Mouse (Mus musculus): ENCODE measurements around the gene Naxd. TPM values are rescaled to one million over a fixed set of nuclear protein-coding genes. Genes with fewer than 3 reads are reported as not detected.

Naxd gene
- polyA plus RNA-seq, 1 experiment from 2014 or later = 152 TPM

DNA sequence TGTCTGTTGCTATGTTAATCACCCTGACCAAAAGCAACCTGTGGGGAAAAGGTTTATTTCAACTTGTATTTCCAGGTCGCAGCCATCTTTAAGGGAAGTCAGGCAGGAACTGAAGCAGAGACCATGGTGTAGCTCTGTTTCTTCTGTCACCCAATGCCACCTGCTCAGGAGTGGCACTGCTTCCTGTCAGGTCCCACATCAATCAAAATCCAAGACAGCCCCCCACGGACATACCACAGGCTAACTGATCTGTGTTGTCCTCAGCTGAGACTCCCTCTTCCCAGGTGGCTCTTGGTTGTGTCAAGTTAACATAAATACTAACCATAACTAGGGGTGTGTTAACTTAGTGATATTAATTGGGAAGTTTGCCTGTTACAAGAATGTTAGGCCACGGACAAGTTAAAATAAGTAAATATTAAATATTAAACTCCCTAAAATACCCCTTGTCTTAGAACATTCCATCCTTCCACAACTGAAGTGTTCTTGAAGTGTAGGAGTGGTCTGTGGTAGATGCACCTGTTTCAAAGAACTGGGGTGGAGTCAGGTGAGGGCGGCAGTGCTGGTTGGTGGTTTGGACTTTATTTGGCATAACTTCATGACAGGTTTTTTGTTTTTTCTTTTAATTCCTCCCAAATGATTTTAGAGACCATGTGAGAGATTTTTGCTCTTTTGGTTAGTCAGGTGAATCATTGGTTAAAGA lies 1.6 kb downstream of the Naxd start:
- Histone ChIP-seq H3K9me3 (replicated peaks) (no peaks in the 10 kb centered on the region), H3K27ac (no peak overlapping the region), H3K27me3 (peaks cover 14% of the 10 kb centered on the region), H3K36me3 (ENCODE audit: poor library complexity, severe bottlenecking) (peaks cover 17% of the 10 kb centered on the region), H3K9ac (no peak overlapping the region), H3K4me2 (no peak overlapping the region; the same call in 1 of the 2 replicates), H3K4me3 (no peak overlapping the region; the same call in 1 of the 2 replicates), H3K4me1 (peaks cover 27% of the 10 kb centered on the region)
- no peak for ATAC-seq
- 96% methylated on average over 4 of the region's 4 CpGs for WGBS

DNA sequence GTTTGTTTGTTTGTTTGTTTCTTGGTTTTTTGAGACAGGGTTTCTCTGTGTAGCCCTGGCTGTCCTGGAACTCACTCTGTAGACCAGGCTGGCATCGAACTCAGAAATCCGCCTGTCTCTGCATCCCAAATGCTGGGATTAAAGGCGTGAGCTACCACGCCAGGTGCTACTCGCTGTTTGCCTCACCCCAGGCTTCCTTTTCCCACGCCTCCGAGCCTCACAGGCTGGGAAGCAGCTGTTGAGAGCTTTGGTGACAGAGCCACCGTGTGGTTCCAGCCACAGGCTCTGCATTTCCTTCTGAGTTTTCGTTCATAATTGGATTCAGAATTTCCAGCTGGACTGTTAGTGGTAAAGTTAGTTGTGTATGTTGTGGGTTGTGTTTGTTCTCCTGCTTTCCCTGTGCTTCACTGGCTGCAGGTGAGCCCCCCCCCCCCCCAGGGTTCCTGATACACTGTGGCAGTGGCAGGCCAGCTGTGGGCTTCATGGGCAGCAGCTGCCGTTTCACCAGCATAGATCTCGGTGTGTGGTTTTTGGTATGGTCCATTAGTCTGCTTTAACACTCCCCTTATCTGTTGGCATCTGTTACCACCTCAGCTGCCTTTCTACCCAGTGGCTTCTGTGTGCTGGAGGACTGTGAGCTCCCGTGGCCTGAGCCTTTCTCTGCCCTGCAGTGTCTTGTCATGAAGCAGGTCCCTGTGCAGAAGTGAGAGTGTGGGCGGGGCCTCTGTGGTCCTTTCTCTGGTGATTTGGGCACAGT lies 6.3 kb downstream of the Naxd start:
- Histone ChIP-seq H3K27ac (no peak overlapping the region), H3K4me2 (no peak overlapping the region), H3K9ac (no peak overlapping the region), H3K4me1 (peaks cover 12% of the 10 kb centered on the region), H3K27me3 (no peaks in the 10 kb centered on the region), H3K9me3 (replicated peaks) (no peaks in the 10 kb centered on the region), H3K36me3 (ENCODE audit: poor library complexity, severe bottlenecking) (peaks cover 64% of the 10 kb centered on the region), H3K4me3 (no peak overlapping the region)
- ATAC-seq = no peak
- 85% methylated on average over 13 of the region's 13 CpGs for WGBS

DNA sequence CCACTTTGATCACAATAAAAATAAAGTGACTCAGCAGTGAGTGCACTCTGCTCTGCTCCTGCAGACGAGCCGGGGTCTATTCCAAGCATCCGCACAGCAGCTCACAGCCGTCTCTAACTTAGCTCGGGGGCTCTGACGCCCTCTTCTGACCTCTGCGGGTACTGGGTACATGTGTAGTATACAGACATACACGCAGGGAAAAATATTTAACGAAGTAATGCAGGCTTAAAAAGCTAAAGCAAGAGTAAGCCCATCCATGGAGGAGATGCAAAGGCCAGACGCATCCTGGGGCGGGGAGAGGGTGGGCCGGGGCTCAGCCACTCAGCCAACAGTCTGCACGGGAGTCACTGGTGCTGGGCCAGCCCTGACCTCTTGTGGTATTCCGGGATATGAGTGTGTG lies 8.8 kb downstream of the Naxd start:
- H3K9me3 ChIP-seq (replicated peaks) = no peaks in the 10 kb centered on the region
- no peak overlapping the region for H3K9ac ChIP-seq
- peaks cover 89% of the 10 kb centered on the region for H3K36me3 ChIP-seq (ENCODE audit: poor library complexity, severe bottlenecking)
- no peak overlapping the region for H3K4me3 ChIP-seq
- ATAC-seq = no peak
- no peak overlapping the region for H3K27ac ChIP-seq
- 79% methylated on average over 14 of the region's 14 CpGs for WGBS
- 0 out of 2 replicates have a peak, but pooled peaks cover 4% of the 10 kb centered on the region for H3K4me1 ChIP-seq
- H3K27me3 ChIP-seq = no peaks in the 10 kb centered on the region
- no peak overlapping the region for H3K4me2 ChIP-seq

DNA sequence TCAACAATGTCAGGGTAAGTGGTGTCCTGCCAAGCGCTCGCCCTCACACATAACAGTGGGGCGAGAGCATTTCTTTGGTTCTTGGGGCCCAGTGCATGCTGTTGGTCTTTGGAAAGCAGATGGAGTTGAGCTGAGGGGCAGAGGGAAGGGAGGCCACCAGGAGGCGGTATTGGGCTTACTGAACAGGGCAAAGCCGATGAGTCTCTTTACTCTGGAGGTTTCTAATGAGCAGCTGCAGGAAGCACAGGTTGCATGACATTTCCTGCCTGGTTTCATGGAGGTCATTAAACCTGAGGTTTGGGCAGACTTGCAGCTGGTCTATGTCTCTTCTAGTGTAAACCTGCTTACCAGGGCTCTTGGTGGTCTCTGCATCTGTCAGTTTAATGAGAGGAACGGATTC lies 9.5 kb downstream of the Naxd start:
- no peak for ATAC-seq
- Histone ChIP-seq H3K36me3 (ENCODE audit: poor library complexity, severe bottlenecking) (peaks cover 96% of the 10 kb centered on the region), H3K27ac (no peak overlapping the region), H3K9me3 (replicated peaks) (no peaks in the 10 kb centered on the region), H3K9ac (no peak overlapping the region), H3K4me3 (no peak overlapping the region), H3K27me3 (no peaks in the 10 kb centered on the region), H3K4me1 (no peaks in the 10 kb centered on the region), H3K4me2 (no peak overlapping the region)
- 81% methylated on average over 6 of the region's 6 CpGs for WGBS

DNA sequence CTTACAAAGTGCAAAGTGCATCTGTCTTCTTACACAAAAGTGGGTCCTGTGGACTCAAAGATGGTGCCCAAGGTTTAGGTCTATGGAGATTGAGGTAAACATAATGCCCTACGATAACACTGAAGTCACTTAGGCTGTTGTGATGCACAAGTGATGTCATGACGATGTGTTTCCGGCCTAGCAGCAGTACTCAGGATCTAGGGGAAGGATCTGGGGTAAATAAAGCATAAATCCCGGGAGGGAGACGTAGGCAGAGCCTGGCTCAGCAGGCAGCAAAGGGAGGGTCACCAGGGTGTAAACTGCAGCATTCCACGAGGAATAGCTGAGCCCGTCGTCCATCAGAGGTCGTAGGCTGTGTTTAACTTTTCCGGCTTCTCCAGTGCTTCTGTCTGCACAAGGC lies 11.6 kb downstream of the Naxd start:
- H3K4me2 ChIP-seq = no peak overlapping the region
- H3K9me3 ChIP-seq (replicated peaks) = no peaks in the 10 kb centered on the region
- ATAC-seq = no peak
- H3K9ac ChIP-seq = no peak overlapping the region
- no peak overlapping the region for H3K4me3 ChIP-seq
- no peaks in the 10 kb centered on the region for H3K27me3 ChIP-seq
- H3K36me3 ChIP-seq (ENCODE audit: poor library complexity, severe bottlenecking) = peaks cover 100% of the 10 kb centered on the region
- no peak overlapping the region for H3K27ac ChIP-seq
- 91% methylated on average over 10 of the region's 10 CpGs for WGBS
- H3K4me1 ChIP-seq = no peaks in the 10 kb centered on the region

DNA sequence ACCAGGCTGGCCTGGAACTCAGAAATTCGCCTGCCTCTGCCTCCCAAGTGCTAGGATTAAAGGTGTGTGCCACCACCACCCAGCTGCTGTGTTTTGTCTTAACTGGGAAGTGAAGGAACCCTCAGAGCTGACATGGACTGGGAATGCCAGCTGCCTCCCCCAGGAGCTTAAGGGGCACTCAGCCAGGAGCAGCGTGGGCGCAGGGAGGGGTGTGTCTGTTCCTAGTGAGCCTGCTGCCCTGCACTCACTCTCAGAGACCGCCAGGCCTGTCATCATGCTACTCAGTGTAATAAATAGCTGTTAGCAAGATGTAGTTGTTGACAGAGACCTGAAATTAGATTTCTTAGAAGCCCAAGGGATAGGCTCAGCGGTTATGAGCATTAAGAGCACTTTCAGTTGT lies 13.7 kb downstream of the Naxd start:
- Histone ChIP-seq H3K9ac (no peak overlapping the region), H3K4me2 (no peak overlapping the region), H3K27ac (no peak overlapping the region), H3K4me1 (no peaks in the 10 kb centered on the region), H3K9me3 (replicated peaks) (no peaks in the 10 kb centered on the region), H3K36me3 (ENCODE audit: poor library complexity, severe bottlenecking) (peaks cover 100% of the 10 kb centered on the region), H3K4me3 (no peak overlapping the region), H3K27me3 (no peaks in the 10 kb centered on the region)
- no peak for ATAC-seq
- 87% methylated on average over 5 of the region's 5 CpGs for WGBS

DNA sequence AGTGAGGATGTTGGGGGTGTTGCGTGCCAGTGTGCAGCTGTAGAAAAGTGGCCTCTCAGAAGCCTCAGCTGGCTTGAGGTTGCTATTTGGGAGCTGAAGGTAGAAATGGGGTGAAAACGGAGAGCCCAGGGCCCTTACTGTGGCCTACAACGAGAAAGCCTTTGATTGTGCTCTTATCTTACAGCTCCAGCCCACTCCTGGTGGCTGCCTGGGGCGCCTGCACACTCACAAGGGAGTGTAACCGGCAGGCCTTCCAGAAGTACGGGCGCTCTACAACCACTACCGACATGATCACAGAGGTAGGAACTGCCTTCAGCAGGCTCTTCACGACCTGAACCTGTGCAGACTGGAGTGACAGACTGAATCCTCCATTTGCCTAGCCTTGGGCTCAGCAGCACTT lies 15.4 kb downstream of the Naxd start:
- ATAC-seq = no peak
- H3K4me2 ChIP-seq = no peak overlapping the region
- H3K9me3 ChIP-seq (replicated peaks) = no peaks in the 10 kb centered on the region
- H3K27ac ChIP-seq = no peak overlapping the region
- H3K27me3 ChIP-seq = no peaks in the 10 kb centered on the region
- H3K4me3 ChIP-seq = no peak overlapping the region
- H3K9ac ChIP-seq = no peak overlapping the region
- H3K36me3 ChIP-seq (ENCODE audit: poor library complexity, severe bottlenecking) = peaks cover 99% of the 10 kb centered on the region
- H3K4me1 ChIP-seq = no peaks in the 10 kb centered on the region
- 91% methylated on average over 9 of the region's 9 CpGs for WGBS

DNA sequence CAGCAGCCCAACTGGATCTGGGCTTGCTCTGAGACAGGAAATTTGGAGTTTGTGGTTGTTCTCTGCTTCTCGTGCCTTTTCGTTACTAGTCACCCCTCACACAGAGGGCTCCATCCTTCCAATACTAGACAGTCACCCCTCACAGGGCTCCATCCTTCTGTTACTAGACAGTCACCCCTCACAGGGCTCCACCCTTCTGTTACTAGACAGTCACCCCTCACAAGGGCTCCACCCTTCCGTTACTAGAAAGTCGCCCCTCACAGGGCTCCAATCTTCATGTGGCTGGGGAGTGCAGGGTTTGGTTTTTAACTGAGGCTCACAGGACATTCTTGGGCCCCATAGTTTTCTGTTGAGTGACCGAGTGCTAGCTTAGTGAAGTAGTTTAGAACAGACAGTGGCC lies 15.9 kb downstream of the Naxd start:
- H3K27ac ChIP-seq = no peak overlapping the region
- H3K4me3 ChIP-seq = no peak overlapping the region
- ATAC-seq = no peak
- H3K4me2 ChIP-seq = no peak overlapping the region
- H3K27me3 ChIP-seq = no peaks in the 10 kb centered on the region
- H3K36me3 ChIP-seq (ENCODE audit: poor library complexity, severe bottlenecking) = peaks cover 98% of the 10 kb centered on the region
- no peak overlapping the region for H3K9ac ChIP-seq
- WGBS = 89% methylated on average over 5 of the region's 5 CpGs
- no peaks in the 10 kb centered on the region for H3K9me3 ChIP-seq (replicated peaks)
- no peaks in the 10 kb centered on the region for H3K4me1 ChIP-seq

DNA sequence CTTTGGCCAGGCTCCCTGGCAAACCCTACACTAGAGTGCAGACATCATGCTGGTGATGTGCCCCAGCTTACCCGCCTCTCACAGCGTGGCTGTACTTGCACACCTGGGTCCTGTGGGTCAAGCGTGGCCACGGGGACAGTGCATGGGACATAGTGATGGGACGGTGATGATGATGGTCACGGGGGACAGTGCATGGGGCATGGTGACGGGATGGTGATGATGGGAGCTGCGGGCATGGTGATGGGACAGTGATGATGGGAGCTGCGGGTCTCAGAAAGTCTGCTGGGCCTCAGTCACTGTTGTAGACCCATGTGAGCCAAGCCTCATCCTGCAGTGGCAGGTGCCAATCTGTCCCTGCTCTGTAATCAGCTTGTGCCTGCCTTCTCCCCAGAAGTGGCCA lies 19.0 kb downstream of the Naxd start:
- peaks cover 88% of the 10 kb centered on the region for H3K36me3 ChIP-seq (ENCODE audit: poor library complexity, severe bottlenecking)

DNA sequence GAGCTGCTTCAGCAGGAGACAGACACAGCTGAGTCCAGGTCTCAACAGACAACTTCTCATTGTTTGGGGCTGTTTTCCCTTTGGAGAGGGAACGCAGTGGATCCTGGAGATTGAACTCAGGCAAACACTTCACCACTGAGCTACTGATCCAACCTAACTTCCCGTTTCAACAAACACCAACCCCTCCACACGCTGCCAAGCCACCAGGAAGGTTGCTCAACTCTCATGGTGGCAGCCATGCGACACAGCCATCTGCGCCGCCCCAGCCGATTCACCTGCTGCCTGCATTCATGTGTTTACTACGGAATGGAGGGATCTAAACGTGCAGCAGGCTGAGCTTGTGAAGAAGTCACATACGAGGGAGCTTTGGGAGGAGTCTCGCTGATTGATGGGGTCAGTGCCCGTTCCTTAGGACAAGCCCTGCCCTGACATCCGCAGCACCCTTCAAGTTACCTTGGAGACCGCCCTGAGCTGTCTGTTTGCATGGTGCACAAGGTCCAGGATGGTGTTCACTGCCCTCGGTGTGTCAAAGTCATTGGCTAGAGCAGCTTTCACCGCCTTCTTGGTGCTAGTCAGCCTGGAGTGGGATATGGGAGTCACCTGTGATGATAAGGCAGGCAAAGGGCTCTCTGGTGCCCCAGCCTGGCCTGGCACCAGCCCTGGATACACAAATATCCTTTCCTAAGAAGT lies 20.2 kb downstream of the Naxd start:
- WGBS = 89% methylated on average over 16 of the region's 16 CpGs

More for the DNA sequence above, 19.0 kb downstream of the Naxd start:
- Histone ChIP-seq H3K27ac (no peak overlapping the region), H3K4me3 (no peak overlapping the region), H3K9me3 (replicated peaks) (no peaks in the 10 kb centered on the region), H3K4me2 (no peak overlapping the region), H3K27me3 (no peaks in the 10 kb centered on the region), H3K4me1 (no peaks in the 10 kb centered on the region), H3K9ac (no peak overlapping the region)
- ATAC-seq = no peak
- WGBS = 96% methylated on average over 9 of the region's 9 CpGs

DNA sequence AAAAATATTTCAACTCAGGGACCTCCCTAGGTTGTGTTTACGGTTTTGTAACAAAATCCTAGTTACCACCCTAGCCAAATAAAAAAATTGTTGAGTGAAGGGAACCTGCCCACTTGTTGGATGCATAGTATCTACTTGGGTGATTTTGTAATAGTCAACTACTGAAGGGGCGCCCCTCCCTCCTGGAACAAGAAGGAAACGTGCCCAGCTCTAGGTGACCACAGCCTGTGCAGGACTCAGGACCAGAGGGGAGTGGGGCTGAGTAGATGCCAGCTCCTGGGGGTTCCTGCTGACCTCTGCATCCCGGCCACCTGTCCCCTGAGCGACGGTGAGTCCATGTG lies 20.7 kb downstream of the Naxd start:
- H3K27ac ChIP-seq = no peak overlapping the region
- peaks cover 81% of the 10 kb centered on the region for H3K36me3 ChIP-seq (ENCODE audit: poor library complexity, severe bottlenecking)
- H3K4me2 ChIP-seq = no peak overlapping the region
- no peak for ATAC-seq
- H3K9me3 ChIP-seq (replicated peaks) = no peaks in the 10 kb centered on the region
- H3K27me3 ChIP-seq = no peaks in the 10 kb centered on the region
- no peaks in the 10 kb centered on the region for H3K4me1 ChIP-seq
- WGBS = 87% methylated on average over 6 of the region's 6 CpGs
- H3K9ac ChIP-seq = no peak overlapping the region
- no peak overlapping the region for H3K4me3 ChIP-seq

More for the DNA sequence above, 20.2 kb downstream of the Naxd start:
- Histone ChIP-seq H3K27ac (no peak overlapping the region), H3K4me1 (no peaks in the 10 kb centered on the region), H3K9me3 (replicated peaks) (no peaks in the 10 kb centered on the region), H3K4me2 (no peak overlapping the region), H3K9ac (no peak overlapping the region), H3K36me3 (ENCODE audit: poor library complexity, severe bottlenecking) (peaks cover 86% of the 10 kb centered on the region), H3K27me3 (no peaks in the 10 kb centered on the region), H3K4me3 (no peak overlapping the region)
- no peak for ATAC-seq

DNA sequence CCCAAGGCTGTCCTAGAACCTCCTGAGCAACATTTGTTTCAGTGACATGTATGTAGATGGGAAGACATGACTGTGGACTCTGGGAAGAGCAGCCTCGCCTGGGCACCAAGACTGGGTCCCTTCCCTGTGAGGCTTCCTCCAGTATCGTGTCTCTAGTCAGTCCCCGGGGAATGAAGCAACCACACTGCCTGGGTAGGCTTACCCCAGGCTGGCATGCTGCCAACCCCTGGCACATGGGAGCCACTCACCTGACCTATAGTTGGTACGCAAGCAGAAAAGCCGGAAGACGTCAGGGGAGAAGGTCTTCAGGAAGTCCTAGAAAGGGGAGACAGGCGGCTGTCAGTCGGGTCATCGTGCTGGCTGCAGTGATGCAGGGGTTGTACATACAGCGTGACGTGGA lies 21.4 kb downstream of the Naxd start:
- Histone ChIP-seq H3K9ac (no peak overlapping the region), H3K9me3 (replicated peaks) (no peaks in the 10 kb centered on the region), H3K4me3 (no peak overlapping the region), H3K27ac (no peak overlapping the region), H3K4me2 (no peak overlapping the region), H3K27me3 (no peaks in the 10 kb centered on the region), H3K4me1 (no peaks in the 10 kb centered on the region), H3K36me3 (ENCODE audit: poor library complexity, severe bottlenecking) (peaks cover 74% of the 10 kb centered on the region)
- ATAC-seq = no peak
- WGBS = 87% methylated on average over 11 of the region's 11 CpGs
